Comparison of ENCODE assay signal across 9 mouse cellular contexts in the genomic region with DNA sequence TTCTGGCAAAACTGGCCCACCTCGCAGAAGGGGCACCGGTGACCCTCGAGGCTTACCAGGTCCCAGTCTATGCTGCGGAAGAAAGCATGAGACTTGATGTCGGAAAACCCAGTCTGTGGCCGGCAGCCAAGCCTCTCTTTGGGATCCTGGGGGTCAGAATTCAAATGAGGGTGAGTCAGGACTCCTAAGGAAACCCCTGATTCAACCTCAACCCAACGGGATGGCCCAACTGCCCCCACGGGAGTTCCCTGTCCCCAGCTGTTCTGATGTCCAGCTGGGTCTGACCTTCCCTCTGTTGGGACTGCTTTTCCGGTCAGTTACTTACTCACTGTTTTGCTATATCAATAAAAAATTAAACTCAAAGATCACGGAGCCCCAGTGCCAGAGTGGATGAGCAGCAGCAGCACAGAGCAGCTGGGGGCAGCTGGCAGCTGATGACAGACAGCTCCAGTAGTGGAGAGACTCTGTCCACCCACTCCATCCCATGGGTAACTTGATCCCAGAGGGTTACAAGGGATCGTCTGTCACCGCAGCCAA. TPM values are rescaled to one million over a fixed set of nuclear protein-coding genes. Genes with fewer than 3 reads are reported as not detected.
DNase-seq lines count a peak whose midpoint lies in the region; ATAC-seq lines count a peak whose summit lies in the region.
"Had no signal": no experiment of that assay in that cellular context is flagged by ENCODE, and none has a peak within 500 bp of the region (broad histone marks: within the 10 kb centered on the region; RNA-seq: fewer than 3 reads in every experiment).

No protein-coding gene starts in this region.

- 0 out of 2 replicates have a peak overlapping the region, but pooled peaks have one; percentile 15 for H3K27ac ChIP-seq in forebrain, embryonic 10.5 days
- H3K27ac ChIP-seq in forebrain, embryonic 16.5 days (ENCODE audit: low read length) = no peak overlapping the region
- peak overlapping the region; percentile 35; the same call in 1 of the 2 replicates for H3K27ac ChIP-seq in brown adipose tissue, adult 24 weeks (replicated peaks; ENCODE audit: low read depth, low read length)
- peak overlapping the region; percentile 55 for H3K27ac ChIP-seq in intestine, embryonic 16.5 days (ENCODE audit: low read length)
- H3K27ac ChIP-seq in lung, embryonic 15.5 days = peak overlapping the region; percentile 43
- H3K27ac ChIP-seq in midbrain, embryonic 14.5 days (replicated peaks; ENCODE audit: low read depth, low read length) = no peak overlapping the region
- H3K27ac ChIP-seq: neural tube, embryonic 15.5 days had no signal

- 76% methylated on average over 12 of the region's 12 CpGs for WGBS in forebrain, embryonic 10.5 days
- 75% methylated on average over 12 of the region's 12 CpGs for WGBS in forebrain, embryonic 16.5 days
- 55% methylated on average over 12 of the region's 12 CpGs for WGBS in intestine, embryonic 16.5 days
- WGBS in lung, embryonic 15.5 days = 30% methylated on average over 12 of the region's 12 CpGs
- WGBS in midbrain, embryonic 14.5 days = 68% methylated on average over 12 of the region's 12 CpGs

- no peak for DNase-seq in forebrain, embryonic 10.5 days (ENCODE audit: extremely low spot score, low spot score)
- no peak for DNase-seq in ovary, postnatal 36 days (ENCODE audit: low spot score)
- DNase-seq in retina, postnatal 1 day = no peak
- DNase-seq in midbrain, embryonic 14.5 days = no peak

- H3K27me3 ChIP-seq in forebrain, embryonic 10.5 days (ENCODE audit: poor library complexity, severe bottlenecking) = no peaks in the 10 kb centered on the region
- H3K27me3 ChIP-seq in forebrain, embryonic 16.5 days (replicated peaks; ENCODE audit: control insufficient read depth, insufficient read depth, low read length) = no peaks in the 10 kb centered on the region
- no peaks in the 10 kb centered on the region for H3K27me3 ChIP-seq in intestine, embryonic 16.5 days (replicated peaks; ENCODE audit: control insufficient read depth, insufficient read depth, low read length)
- H3K27me3 ChIP-seq in lung, embryonic 15.5 days = no peaks in the 10 kb centered on the region
- H3K27me3 ChIP-seq in midbrain, embryonic 14.5 days (ENCODE audit: control insufficient read depth, insufficient read depth, low read length) = no peaks in the 10 kb centered on the region
- H3K27me3 ChIP-seq: neural tube, embryonic 15.5 days had no signal

- H3K36me3 ChIP-seq in forebrain, embryonic 10.5 days (replicated peaks) = no peaks in the 10 kb centered on the region
- H3K36me3 ChIP-seq in forebrain, embryonic 16.5 days (ENCODE audit: control insufficient read depth, insufficient read depth) = peaks cover 4% of the 10 kb centered on the region; the same call in 1 of the 2 replicates
- H3K36me3 ChIP-seq in intestine, embryonic 16.5 days (ENCODE audit: control insufficient read depth, insufficient read depth, low read length) = no peaks in the 10 kb centered on the region
- H3K36me3 ChIP-seq in lung, embryonic 15.5 days = no peaks in the 10 kb centered on the region
- peaks cover 28% of the 10 kb centered on the region; the same call in 1 of the 2 replicates for H3K36me3 ChIP-seq in midbrain, embryonic 14.5 days (ENCODE audit: control insufficient read depth, insufficient read depth, low read length)

- no peak overlapping the region for H3K9ac ChIP-seq in forebrain, embryonic 16.5 days (replicated peaks; ENCODE audit: low read depth, low read length)
- no peak overlapping the region for H3K9ac ChIP-seq in intestine, embryonic 16.5 days (ENCODE audit: low read depth, low read length)
- no peak overlapping the region for H3K9ac ChIP-seq in lung, embryonic 15.5 days
- no peak overlapping the region for H3K9ac ChIP-seq in midbrain, embryonic 14.5 days (replicated peaks; ENCODE audit: low read length)
- H3K9ac ChIP-seq: neural tube, embryonic 15.5 days had no signal

- no peaks in the 10 kb centered on the region for H3K9me3 ChIP-seq in forebrain, embryonic 10.5 days
- no peaks in the 10 kb centered on the region for H3K9me3 ChIP-seq in forebrain, embryonic 16.5 days (ENCODE audit: control insufficient read depth, low read length)
- no peaks in the 10 kb centered on the region for H3K9me3 ChIP-seq in intestine, embryonic 16.5 days (ENCODE audit: control insufficient read depth, low read length)
- H3K9me3 ChIP-seq in lung, embryonic 15.5 days = no peaks in the 10 kb centered on the region
- no peaks in the 10 kb centered on the region for H3K9me3 ChIP-seq in midbrain, embryonic 14.5 days (ENCODE audit: control insufficient read depth, low read length)
- H3K9me3 ChIP-seq: neural tube, embryonic 15.5 days had no signal

- ATAC-seq in forebrain, embryonic 16.5 days = no peak
- peak; percentile 74 for ATAC-seq in intestine, embryonic 16.5 days
- ATAC-seq in lung, embryonic 15.5 days (ENCODE audit: borderline replicate concordance, extremely low read depth, low FRiP score, low TSS enrichment) = peak; percentile 41; the same call in 1 of the 2 replicates
- ATAC-seq in midbrain, embryonic 14.5 days (ENCODE audit: low FRiP score, low TSS enrichment) = no peak

- no peak overlapping the region for H3K4me3 ChIP-seq in forebrain, embryonic 10.5 days
- H3K4me3 ChIP-seq in forebrain, embryonic 16.5 days (replicated peaks; ENCODE audit: low read length) = no peak overlapping the region
- no peak overlapping the region for H3K4me3 ChIP-seq in brown adipose tissue, adult 24 weeks (ENCODE audit: insufficient read depth, low read depth, low read length)
- no peak overlapping the region for H3K4me3 ChIP-seq in intestine, embryonic 16.5 days (ENCODE audit: low read length)
- H3K4me3 ChIP-seq in lung, embryonic 15.5 days = no peak overlapping the region
- H3K4me3 ChIP-seq in midbrain, embryonic 14.5 days (replicated peaks; ENCODE audit: low read depth, low read length) = no peak overlapping the region
- H3K4me3 ChIP-seq: neural tube, embryonic 15.5 days had no signal

- peaks cover 23% of the 10 kb centered on the region for H3K4me1 ChIP-seq in forebrain, embryonic 10.5 days
- no peaks in the 10 kb centered on the region for H3K4me1 ChIP-seq in forebrain, embryonic 16.5 days (replicated peaks; ENCODE audit: control insufficient read depth, insufficient read depth, low read length)
- peaks cover 6% of the 10 kb centered on the region; the same call in 1 of the 2 replicates for H3K4me1 ChIP-seq in brown adipose tissue, adult 24 weeks (ENCODE audit: control insufficient read depth, insufficient read depth, insufficient read length, low read length)
- H3K4me1 ChIP-seq in intestine, embryonic 16.5 days (ENCODE audit: control insufficient read depth, insufficient read depth, low read length) = peaks cover 14% of the 10 kb centered on the region
- H3K4me1 ChIP-seq in lung, embryonic 15.5 days = peaks cover 22% of the 10 kb centered on the region
- H3K4me1 ChIP-seq in midbrain, embryonic 14.5 days (ENCODE audit: control insufficient read depth, insufficient read depth, low read length) = no peaks in the 10 kb centered on the region
- H3K4me1 ChIP-seq: neural tube, embryonic 15.5 days had no signal

- H3K4me2 ChIP-seq in forebrain, embryonic 16.5 days (ENCODE audit: low read length) = no peak overlapping the region
- no peak overlapping the region for H3K4me2 ChIP-seq in intestine, embryonic 16.5 days (ENCODE audit: low read depth, low read length)
- peak overlapping the region; percentile 12; the same call in 1 of the 2 replicates for H3K4me2 ChIP-seq in lung, embryonic 15.5 days
- H3K4me2 ChIP-seq in midbrain, embryonic 14.5 days (ENCODE audit: low read length) = no peak overlapping the region
- H3K4me2 ChIP-seq: neural tube, embryonic 15.5 days had no signal

RNA-seq across cellular contexts. Expression of gene Faap20, which starts 18.1 kb away (rescaled TPM):
- 108 and 110 TPM in 2 replicates for polyA plus RNA-seq in forebrain, embryonic 10.5 days (2016; fragmentation: Nextera tagmentation; extraction: Ambion mirVana)
- 79.4 and 84.0 TPM in 2 replicates for polyA plus RNA-seq in forebrain, embryonic 16.5 days (2015; fragmentation: Nextera tagmentation; extraction: Ambion mirVana)
- polyA plus RNA-seq in brown adipose tissue, adult 24 weeks (2012; ENCODE audit: insufficient read depth, insufficient read length, missing spikeins) = 18.7 and 21.7 TPM in 2 replicates
- polyA plus RNA-seq in intestine, embryonic 16.5 days (2015; fragmentation: Nextera tagmentation; extraction: Ambion mirVana) = 60.3 and 70.4 TPM in 2 replicates
- polyA plus RNA-seq in lung, embryonic 15.5 days (2015; fragmentation: Nextera tagmentation; extraction: Ambion mirVana) = 83.4 and 83.5 TPM in 2 replicates
- polyA plus RNA-seq in midbrain, embryonic 14.5 days (2014; fragmentation: Nextera tagmentation; extraction: Ambion mirVana) = 74.1 and 85.6 TPM in 2 replicates

RNA-seq across cellular contexts. Expression of gene Ski, which starts 45.3 kb away (rescaled TPM):
- 8.6 and 9.7 TPM in 2 replicates for polyA plus RNA-seq in forebrain, embryonic 10.5 days (2016; fragmentation: Nextera tagmentation; extraction: Ambion mirVana)
- polyA plus RNA-seq in forebrain, embryonic 16.5 days (2015; fragmentation: Nextera tagmentation; extraction: Ambion mirVana) = 15.8 and 16.0 TPM in 2 replicates
- 18.9 and 20.2 TPM in 2 replicates for polyA plus RNA-seq in brown adipose tissue, adult 24 weeks (2012; ENCODE audit: insufficient read depth, insufficient read length, missing spikeins)
- 11.4 and 11.7 TPM in 2 replicates for polyA plus RNA-seq in intestine, embryonic 16.5 days (2015; fragmentation: Nextera tagmentation; extraction: Ambion mirVana)
- 16.1 and 16.9 TPM in 2 replicates for polyA plus RNA-seq in lung, embryonic 15.5 days (2015; fragmentation: Nextera tagmentation; extraction: Ambion mirVana)
- polyA plus RNA-seq in midbrain, embryonic 14.5 days (2014; fragmentation: Nextera tagmentation; extraction: Ambion mirVana) = 14.3 and 15.4 TPM in 2 replicates

Comparison
In these comparisons a context has a peak if more than half of its experiments do, and no peak if none do; other contexts are left out.
1. H3K27ac ChIP-seq: peak in forebrain, embryonic 10.5 days (single experiment), brown adipose tissue, adult 24 weeks (single experiment), intestine, embryonic 16.5 days (single experiment) and lung, embryonic 15.5 days (single experiment); none in forebrain, embryonic 16.5 days (single experiment) and midbrain, embryonic 14.5 days (single experiment).
2. ATAC-seq: peak in intestine, embryonic 16.5 days (single experiment) and lung, embryonic 15.5 days (single experiment); none in forebrain, embryonic 16.5 days (single experiment) and midbrain, embryonic 14.5 days (single experiment).